Mouse (Mus musculus) midbrain, postnatal 0 days (tissue): Measurements from ENCODE around the gene Fbxo44. TPM values are rescaled to one million over a fixed set of nuclear protein-coding genes. Genes with fewer than 3 reads are reported as not detected.

Experiments used
- ATAC-seq: fragments of 200-750 bp; cut with Nextera tagmentation; 2 replicates; pipeline ENCODE4 v1.8.0; 2017; ENCODE audit warnings: moderate number of reproducible peaks, mild to moderate bottlenecking, moderate TSS enrichment, moderate library complexity; ENCODE audit not compliant: low FRiP score
- DNase-seq: peaks from one replicate; pipeline ENCODE4 v3.0.0-alpha.2; 2015; ENCODE audit warnings: low spot score
- H3K27ac ChIP-seq: fragments of 300-500 bp; sonication (generic); 2 replicates; pipeline ENCODE4 v1.5.1; 2014; ENCODE audit warnings: low read depth, mild to moderate bottlenecking, low read length, mixed read lengths
- H3K27me3 ChIP-seq: fragments of 300-500 bp; sonication (generic); 2 replicates; pipeline ENCODE4 v1.6.1; 2014; ENCODE audit warnings: low read length, control low read depth, mixed read lengths; ENCODE audit not compliant: insufficient read depth
- H3K36me3 ChIP-seq: fragments of 300-500 bp; sonication (generic); 2 replicates; pipeline ENCODE4 v1.6.1; 2014; ENCODE audit warnings: low read length, control low read depth, mixed read lengths; ENCODE audit not compliant: insufficient read depth
- H3K4me1 ChIP-seq: fragments of 300-500 bp; sonication (generic); 2 replicates; pipeline ENCODE4 v1.6.1; 2014; ENCODE audit warnings: mild to moderate bottlenecking, control low read depth, antibody characterized with exemption, low read length, mixed read lengths; ENCODE audit not compliant: insufficient read depth
- H3K4me2 ChIP-seq: fragments of 300-500 bp; sonication (generic); 2 replicates; pipeline ENCODE4 v1.6.1; 2014; ENCODE audit warnings: low read depth, mild to moderate bottlenecking, low read length, mixed read lengths; ENCODE audit not compliant: poor library complexity, severe bottlenecking
- H3K4me3 ChIP-seq: fragments of 300-500 bp; sonication (generic); 2 replicates; pipeline ENCODE4 v1.5.1; 2014; ENCODE audit warnings: low read depth, mild to moderate bottlenecking, low read length, moderate library complexity
- H3K9ac ChIP-seq: fragments of 300-500 bp; sonication (generic); replicated peaks from 2 replicates; pipeline ENCODE4 v1.6.1; 2014; ENCODE audit warnings: mild to moderate bottlenecking, low read length, moderate library complexity, mixed read lengths; ENCODE audit not compliant: poor library complexity, severe bottlenecking
- H3K9me3 ChIP-seq: fragments of 300-500 bp; sonication (generic); 2 replicates; pipeline ENCODE4 v1.6.1; 2016; ENCODE audit warnings: low read length, control low read depth
- CTCF ChIP-seq: IDR thresholded peaks from 2 replicates; pipeline ENCODE4 v1.5.1; 2016; ENCODE audit warnings: antibody characterized with exemption, mild to moderate bottlenecking
- WGBS: fragments of 180-500 bp; shearing (Covaris S2); extraction: QIAGEN DNeasy Blood & Tissue Kit; methylation state at CpG from one replicate; pipeline ENCODE4 v1.1.7; 2014; 5-methylcytosine and 5-hydroxymethylcytosine counted together
- microRNA-seq: library from miRNA; unstranded; fragments of <30 nt; microRNA quantifications from one replicate; pipeline ENCODE4, GENCODE M21; 2016; ENCODE audit warnings: borderline number of aligned reads
- polyA plus RNA-seq: library from polyadenylated mRNA; unstranded; fragments of >200 nt; fragmentation: Nextera tagmentation; extraction: Ambion mirVana; gene quantifications from 2 replicates; pipeline ENCODE4 v1.2.1, GENCODE M21; 2015
- total RNA-seq: library from RNA; depleted of rRNA; stranded (reverse); fragments of >200 nt; gene quantifications from 2 replicates; pipeline ENCODE4 v1.2.3, GENCODE M21; 2014; rRNA removed

The Fbxo44 gene
- total and polyA plus RNA-seq, 2 experiments from 2014 or later = 107 to 189 TPM

DNA sequence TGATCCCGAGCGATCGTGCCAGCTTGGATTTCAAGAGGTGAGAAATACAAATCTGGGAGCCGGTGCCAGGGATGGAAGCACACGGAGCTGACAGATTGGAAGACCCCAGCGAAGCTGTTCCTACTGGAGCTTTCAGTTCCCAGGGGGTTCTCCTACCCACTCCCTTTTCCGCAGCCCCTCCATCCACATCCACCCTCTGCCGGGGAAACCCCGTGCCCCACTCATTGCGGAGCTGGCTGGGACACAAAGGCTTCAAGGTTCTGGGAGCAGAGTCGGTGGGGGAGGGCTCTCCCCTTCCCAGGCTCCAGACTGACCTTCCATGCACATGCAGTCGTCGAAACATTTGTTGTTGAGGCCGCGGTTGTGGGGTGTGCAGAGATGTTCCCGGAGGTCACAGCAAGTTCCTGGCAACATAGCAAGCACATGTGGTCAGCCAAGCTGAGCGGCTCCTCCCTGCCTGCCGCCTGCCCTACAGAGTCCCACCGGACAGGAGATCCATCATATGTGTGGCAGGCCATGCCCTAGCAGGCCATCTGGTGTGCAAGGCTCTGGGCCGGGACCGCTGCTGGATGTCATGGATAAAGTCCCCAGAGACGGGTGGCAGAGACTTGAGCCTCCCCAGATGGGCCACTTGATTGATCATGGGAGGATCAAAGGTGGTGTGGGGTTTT is 52.5 kb downstream of the Fbxo44 start:
- Histone ChIP-seq H3K36me3 (peaks cover 12% of the 10 kb centered on the region), H3K9ac (0 out of 2 replicates have a peak overlapping the region, but pooled peaks have one; percentile 29), H3K27me3 (no peaks in the 10 kb centered on the region), H3K4me2 (no peak overlapping the region), H3K9me3 (no peaks in the 10 kb centered on the region), H3K4me3 (no peak overlapping the region), H3K4me1 (no peaks in the 10 kb centered on the region), H3K27ac (no peak overlapping the region)
- DNase-seq (peak; percentile 65), ATAC-seq (peak; percentile 28)
- 71% methylated on average over 22 of the region's 22 CpGs for WGBS
- no peak for TF ChIP-seq CTCF

DNA sequence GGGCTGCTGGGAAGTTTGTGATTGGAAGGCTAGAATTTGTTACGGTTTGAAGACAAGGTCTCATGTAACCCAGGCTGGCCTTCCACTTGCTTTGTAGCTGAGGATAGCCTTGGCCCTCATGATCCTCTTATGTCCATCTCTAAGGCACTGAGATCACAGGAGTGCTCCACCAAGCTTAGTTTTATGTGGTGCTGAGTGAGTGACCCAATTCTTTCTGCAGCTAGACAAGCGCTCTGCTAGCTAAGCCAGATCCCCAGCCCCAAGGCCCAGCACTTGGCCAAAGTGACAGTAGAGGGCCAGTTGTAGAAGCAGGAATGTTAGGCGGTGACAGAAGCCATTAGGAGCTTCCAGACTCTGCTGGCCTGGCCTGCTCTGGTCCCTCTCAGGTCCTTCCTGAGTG is 56.1 kb downstream of the Fbxo44 start:
- DNase-seq = no peak
- H3K27me3 ChIP-seq = no peaks in the 10 kb centered on the region
- no peak for ATAC-seq
- H3K4me2 ChIP-seq = no peak overlapping the region
- no peak overlapping the region for H3K27ac ChIP-seq
- peaks cover 11% of the 10 kb centered on the region for H3K36me3 ChIP-seq
- H3K4me1 ChIP-seq = no peaks in the 10 kb centered on the region
- H3K9me3 ChIP-seq = no peaks in the 10 kb centered on the region
- no peak overlapping the region for H3K9ac ChIP-seq
- TF ChIP-seq CTCF = no peak
- no peak overlapping the region for H3K4me3 ChIP-seq
- WGBS = 91% methylated on average over 3 of the region's 3 CpGs

Small RNA genes lying within 50 kb of the gene (microRNA-seq; reads per million reads assigned to microRNA genes)
- not detected for gene Mir7022

Other genes starting within 250 kb of the Fbxo44 start
- gene Plod1, start 223.7 kb downstream of the Fbxo44 start, total RNA-seq = 25.1 and 26.1 TPM in 2 replicates
- gene Plod1, start 223.7 kb downstream of the Fbxo44 start, polyA plus RNA-seq = 20.0 and 20.2 TPM in 2 replicates
- 56.8 and 68.3 TPM in 2 replicates for gene 2510039O18Rik, start 219.6 kb downstream of the Fbxo44 start, total RNA-seq
- gene 2510039O18Rik, start 219.6 kb downstream of the Fbxo44 start, polyA plus RNA-seq = 10.6 and 12.3 TPM in 2 replicates
- gene Nppb, start 174.7 kb downstream of the Fbxo44 start, total RNA-seq = not detected in 2 replicates
- 0.29 TPM in 1 of 2 replicates, not detected in the other for gene Nppb, start 174.7 kb downstream of the Fbxo44 start, polyA plus RNA-seq
- gene Nppa, start 159.8 kb downstream of the Fbxo44 start, total RNA-seq = 2.2 and 2.9 TPM in 2 replicates
- 4.5 and 6.1 TPM in 2 replicates for gene Nppa, start 159.8 kb downstream of the Fbxo44 start, polyA plus RNA-seq
- 58.2 and 64.9 TPM in 2 replicates for gene Clcn6, start 121.7 kb downstream of the Fbxo44 start, total RNA-seq
- 26.1 and 26.5 TPM in 2 replicates for gene Clcn6, start 121.7 kb downstream of the Fbxo44 start, polyA plus RNA-seq
- 34.4 and 51.1 TPM in 2 replicates for gene Mthfr, start 121.4 kb downstream of the Fbxo44 start, total RNA-seq
- 10.1 and 12.4 TPM in 2 replicates for gene Mthfr, start 121.4 kb downstream of the Fbxo44 start, polyA plus RNA-seq
- 6.6 and 7.5 TPM in 2 replicates for gene Agtrap, start 72.5 kb downstream of the Fbxo44 start, total RNA-seq
- 7.4 and 8.6 TPM in 2 replicates for gene Agtrap, start 72.5 kb downstream of the Fbxo44 start, polyA plus RNA-seq
- 42.0 and 51.7 TPM in 2 replicates for gene Mad2l2, start 30.1 kb downstream of the Fbxo44 start, total RNA-seq
- 84.0 and 89.1 TPM in 2 replicates for gene Mad2l2, start 30.1 kb downstream of the Fbxo44 start, polyA plus RNA-seq
- 23.9 and 29.5 TPM in 2 replicates for gene Draxin, start 29.8 kb downstream of the Fbxo44 start, total RNA-seq
- gene Draxin, start 29.8 kb downstream of the Fbxo44 start, polyA plus RNA-seq = 4.3 and 5.0 TPM in 2 replicates
- gene Fbxo6, start 8.3 kb downstream of the Fbxo44 start, total RNA-seq = 23.4 and 27.7 TPM in 2 replicates
- 23.6 and 25.8 TPM in 2 replicates for gene Fbxo6, start 8.3 kb downstream of the Fbxo44 start, polyA plus RNA-seq
- 13.5 and 17.5 TPM in 2 replicates for gene Fbxo2, start 139 bp upstream of the Fbxo44 start, total RNA-seq
- gene Fbxo2, start 139 bp upstream of the Fbxo44 start, polyA plus RNA-seq = 17.0 and 18.1 TPM in 2 replicates
- gene Disp3, start 127.5 kb upstream of the Fbxo44 start, total RNA-seq = 19.7 and 25.1 TPM in 2 replicates
- gene Disp3, start 127.5 kb upstream of the Fbxo44 start, polyA plus RNA-seq = 6.8 and 7.8 TPM in 2 replicates